Mouse (Mus musculus) megakaryocyte progenitor cell, adult 5-6 weeks (primary cell): ENCODE data around the gene Rrp7a. TPM values are rescaled to one million over a fixed set of nuclear protein-coding genes. Genes with fewer than 3 reads are reported as not detected.
A peak's percentile ranks its signal among the peaks of the same experiment; 100 is the strongest.

Experiments used
- ATAC-seq: replicated peaks from 2 replicates; pipeline ENCODE4 v1.8.0; 2016; ENCODE audit warnings: mild to moderate bottlenecking, moderate TSS enrichment, inconsistent platforms; ENCODE audit not compliant: poor library complexity
- total RNA-seq, 2 experiments: library from RNA; stranded (forward) in 1 of 2; stranded (reverse) in 1 of 2; fragments of 157-497, 149-512 nt in 1 of 2; fragments of 200-1000 nt in 1 of 2; gene quantifications; 2 replicates each; pipeline versions ENCODE4 v1.2.3 to v1.2.4; 2015 to 2017

The Rrp7a gene
- total RNA-seq, 2 experiments from 2014 or later = 47.7 to 56.3 TPM

DNA sequence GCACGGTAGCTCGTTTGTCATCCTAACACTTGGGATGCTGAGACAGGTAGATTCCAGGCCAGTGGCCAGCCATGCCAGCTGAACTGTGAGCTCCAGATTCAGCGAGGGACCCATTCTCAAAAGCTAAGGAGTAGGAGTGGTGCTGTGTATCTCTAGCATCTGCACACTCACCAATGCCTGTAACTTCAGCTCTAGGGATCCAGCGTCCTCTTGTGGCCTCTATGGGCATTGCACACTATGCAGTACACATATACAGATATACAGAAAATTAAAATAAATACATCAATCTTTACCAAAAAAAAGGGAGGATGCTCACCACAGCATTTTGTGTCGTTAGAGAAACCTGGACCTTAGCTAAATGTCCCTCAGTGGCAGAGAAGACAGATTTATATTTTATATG lies 50.8 kb downstream of the Rrp7a start:
- ATAC-seq = no peak

DNA sequence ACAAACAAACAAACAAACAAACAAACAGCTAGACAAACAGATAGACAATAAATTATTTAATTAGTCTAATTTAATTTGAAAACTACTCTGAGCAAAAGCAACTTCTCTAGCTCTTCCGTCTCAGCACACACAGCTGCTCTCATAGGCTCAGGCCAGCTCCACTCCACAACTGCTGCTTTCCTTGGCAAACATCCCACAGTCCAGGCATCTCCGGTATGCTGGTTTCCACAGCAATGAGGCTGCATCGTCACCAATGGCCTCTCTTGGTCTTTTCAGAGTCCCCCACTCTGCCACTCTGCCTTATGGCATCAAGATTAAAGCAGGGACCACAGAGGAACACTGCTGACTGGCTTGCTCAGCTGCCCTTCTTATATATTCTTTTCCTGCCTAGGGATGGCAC lies 51.7 kb downstream of the Rrp7a start:
- ATAC-seq = no peak

DNA sequence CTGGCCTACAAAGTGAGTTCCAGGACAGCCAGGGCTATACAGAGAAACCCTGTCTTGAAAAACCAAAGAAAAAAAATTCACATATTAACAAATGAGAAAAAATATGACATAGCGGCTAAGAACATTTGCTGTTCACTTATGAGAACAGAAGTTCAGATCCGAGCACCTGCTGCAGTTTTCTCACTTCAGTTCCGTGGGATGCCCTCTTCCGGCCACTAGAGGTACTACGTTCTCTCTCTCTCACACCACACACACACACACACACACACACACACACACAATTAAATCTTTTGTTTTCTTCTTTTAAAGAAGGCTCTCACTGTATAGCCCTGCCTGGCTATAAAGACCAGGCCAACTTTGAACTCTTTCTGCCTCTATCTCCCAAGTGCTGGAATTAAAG lies 54.3 kb downstream of the Rrp7a start:
- no peak for ATAC-seq

DNA sequence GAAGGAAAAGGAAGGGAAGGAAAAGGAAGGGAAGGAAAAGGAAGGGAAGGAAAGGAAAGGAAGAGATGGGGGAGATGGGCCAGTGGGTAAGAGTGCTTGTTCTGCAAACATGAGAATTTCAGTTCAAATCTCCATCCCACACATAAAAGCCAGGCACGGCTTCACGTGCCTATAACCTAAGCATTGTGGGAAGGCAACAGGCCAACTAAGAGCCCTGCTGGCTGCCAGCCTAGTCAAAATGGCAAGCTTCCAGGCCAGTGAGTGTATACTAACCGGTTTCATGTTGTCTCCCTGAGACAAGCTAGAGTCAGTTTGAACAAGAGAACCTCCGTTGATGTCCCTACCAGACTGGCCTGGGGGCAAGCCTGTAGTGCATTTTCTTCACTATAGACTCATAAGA lies 57.1 kb downstream of the Rrp7a start:
- ATAC-seq = peak; percentile 64

Other genes with a start within 250 kb of the Rrp7a start
- 45.1 and 48.5 TPM in 2 replicates for gene Tcf20, start 134.9 kb downstream of the Rrp7a start, total RNA-seq (2015)
- 76.8 and 83.1 TPM in 2 replicates for gene Tcf20, start 134.9 kb downstream of the Rrp7a start, total RNA-seq (2017)
- gene Nfam1, start 89.5 kb downstream of the Rrp7a start, total RNA-seq (2015) = 40.9 and 43.6 TPM in 2 replicates
- 45.3 and 53.5 TPM in 2 replicates for gene Nfam1, start 89.5 kb downstream of the Rrp7a start, total RNA-seq (2017)
- gene Serhl, start 33.3 kb downstream of the Rrp7a start, total RNA-seq (2015) = 36.7 and 56.1 TPM in 2 replicates
- 37.9 and 40.8 TPM in 2 replicates for gene Serhl, start 33.3 kb downstream of the Rrp7a start, total RNA-seq (2017)
- gene Poldip3, start 26.6 kb upstream of the Rrp7a start, total RNA-seq (2015) = 39.8 and 42.4 TPM in 2 replicates
- 83.3 and 100 TPM in 2 replicates for gene Poldip3, start 26.6 kb upstream of the Rrp7a start, total RNA-seq (2017)
- 46.8 and 57.3 TPM in 2 replicates for gene Cyb5r3, start 49.8 kb upstream of the Rrp7a start, total RNA-seq (2015)
- 26.2 and 32.7 TPM in 2 replicates for gene Cyb5r3, start 49.8 kb upstream of the Rrp7a start, total RNA-seq (2017)
- not detected in 2 replicates for gene A4galt, start 129.0 kb upstream of the Rrp7a start, total RNA-seq (2015)
- not detected in 2 replicates for gene A4galt, start 129.0 kb upstream of the Rrp7a start, total RNA-seq (2017)
- gene Arfgap3, start 227.4 kb upstream of the Rrp7a start, total RNA-seq (2015) = 19.9 and 23.7 TPM in 2 replicates
- 21.4 and 25.4 TPM in 2 replicates for gene Arfgap3, start 227.4 kb upstream of the Rrp7a start, total RNA-seq (2017)